Mouse (Mus musculus): ENCODE measurements around the gene Ablim2.

The Ablim2 gene

DNA sequence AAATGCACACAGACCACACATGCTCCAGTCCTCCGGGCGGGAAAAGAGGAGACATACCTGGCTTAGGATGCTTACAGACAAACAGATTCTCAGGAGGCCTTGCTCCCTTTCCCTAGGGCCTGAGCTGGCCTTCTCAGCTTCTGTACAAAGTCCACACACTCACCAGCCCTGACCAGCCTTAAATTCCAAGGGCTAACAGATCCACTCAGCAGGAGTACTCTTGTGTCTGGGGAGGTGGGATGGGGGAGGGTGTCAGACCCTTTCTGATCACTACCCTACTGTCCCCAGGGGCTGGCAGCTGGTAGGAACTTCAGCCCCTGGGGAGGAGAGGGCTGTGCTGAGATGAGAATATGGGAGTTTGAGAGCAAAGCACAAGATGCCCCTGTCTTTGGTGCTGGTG is 18.7 kb upstream of the Ablim2 start:
- no peak for DNase-seq (ENCODE audit: extremely low read depth, insufficient read length, low spot score)

DNA sequence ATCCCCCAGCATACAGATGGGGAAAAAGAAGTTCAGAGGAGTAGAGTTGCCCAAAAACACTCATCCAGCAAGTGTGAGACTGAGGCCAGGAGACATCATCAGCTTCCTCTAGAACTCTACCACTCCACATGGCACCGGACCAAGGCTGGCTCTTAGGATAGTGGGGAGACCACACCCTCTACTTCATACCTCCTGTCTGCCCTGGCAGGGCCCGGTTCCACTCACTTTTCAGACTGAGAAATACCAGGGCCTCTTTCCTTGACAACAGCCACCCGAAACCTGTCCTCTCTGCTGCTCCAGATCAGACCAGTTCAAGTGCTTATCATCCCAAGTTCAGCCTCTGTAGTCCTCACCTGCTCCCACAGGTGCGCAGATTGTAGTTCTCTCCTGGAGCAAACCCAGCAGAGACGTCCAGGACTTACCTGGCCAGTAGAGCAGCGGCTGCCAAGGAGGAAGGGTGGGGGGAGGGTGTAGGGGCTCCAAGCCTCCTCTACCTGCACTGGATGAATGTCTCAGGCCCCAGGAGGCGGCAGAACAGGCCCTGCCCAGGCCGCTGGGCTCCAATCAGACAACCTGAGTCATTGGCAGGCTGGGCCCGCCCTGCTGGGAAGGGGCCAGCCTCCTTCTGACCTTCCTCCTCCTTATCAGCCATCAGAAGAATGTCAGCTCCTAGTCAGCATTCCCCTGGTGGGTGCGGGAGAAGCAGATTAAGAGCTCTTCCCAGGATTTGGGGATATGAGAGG is 18.0 kb upstream of the Ablim2 start, which contains the start of gene Sh3tc1:
Gene Sh3tc1, minus strand, starts transcription at position 452 of the 743 bp plus-strand sequence.
- DNase-seq (ENCODE audit: extremely low read depth, insufficient read length, low spot score): no peak

DNA sequence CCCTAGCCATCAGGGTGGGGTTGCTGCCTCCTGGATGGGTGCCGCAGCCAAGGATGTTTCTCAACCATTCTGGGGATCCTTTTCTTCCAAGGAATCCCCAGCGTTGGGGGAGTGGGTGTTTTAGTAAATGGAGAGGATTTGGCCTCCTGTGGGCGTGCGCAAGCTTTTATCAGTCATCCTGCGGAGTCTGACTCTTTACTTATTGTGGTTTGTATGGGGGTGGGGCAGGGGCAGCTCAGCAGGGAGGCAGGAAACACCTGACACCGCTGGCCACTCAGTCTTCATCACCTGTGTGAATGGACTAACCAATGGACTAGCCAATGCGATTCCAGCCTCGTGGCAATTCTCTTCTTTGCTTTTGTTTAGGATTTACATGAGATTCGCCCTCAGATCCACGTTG is 17.0 kb upstream of the Ablim2 start:
- DNase-seq (ENCODE audit: extremely low read depth, insufficient read length, low spot score): no peak

DNA sequence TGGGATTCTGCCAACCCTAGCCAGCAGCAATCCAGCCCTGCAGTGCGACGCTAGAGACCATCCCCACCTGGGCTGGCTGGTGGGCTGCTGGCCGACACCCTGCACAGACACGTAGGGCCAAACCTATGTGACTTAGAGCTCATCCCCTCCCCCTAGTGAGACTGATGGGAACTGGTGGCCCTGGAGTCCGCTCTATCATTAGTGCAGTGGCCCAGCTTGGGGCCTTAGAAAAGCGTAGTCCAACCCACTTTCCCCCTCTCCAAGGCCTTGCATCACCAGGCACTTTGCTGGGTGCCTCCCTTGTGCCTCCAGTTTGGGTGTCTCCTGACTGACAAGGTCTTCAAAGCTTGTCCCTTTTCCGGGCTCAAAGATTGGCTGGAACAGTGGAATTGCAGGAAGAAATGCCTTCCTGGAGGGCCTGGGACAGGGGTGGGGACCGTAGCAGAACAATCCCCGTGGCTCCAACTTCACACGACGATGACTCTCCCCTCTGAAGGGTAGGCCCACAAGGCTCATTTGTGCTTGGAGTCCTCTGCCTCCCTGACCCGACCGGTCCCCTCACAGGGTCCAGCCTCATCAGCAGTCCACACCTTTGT is 16.4 kb upstream of the Ablim2 start:
- no peak for DNase-seq (ENCODE audit: extremely low read depth, insufficient read length, low spot score)

- DNase-seq (ENCODE audit: extremely low read depth, insufficient read length, low spot score): no peak
These were observed 14.3 kb upstream of the Ablim2 start for GRCm38 (mm10) chr5:35743238-35743951.

GRCm38 (mm10) chr5:35743990-35744722 is 13.5 kb upstream of the Ablim2 start:
- DNase-seq (ENCODE audit: extremely low read depth, insufficient read length, low spot score): no peak

DNA sequence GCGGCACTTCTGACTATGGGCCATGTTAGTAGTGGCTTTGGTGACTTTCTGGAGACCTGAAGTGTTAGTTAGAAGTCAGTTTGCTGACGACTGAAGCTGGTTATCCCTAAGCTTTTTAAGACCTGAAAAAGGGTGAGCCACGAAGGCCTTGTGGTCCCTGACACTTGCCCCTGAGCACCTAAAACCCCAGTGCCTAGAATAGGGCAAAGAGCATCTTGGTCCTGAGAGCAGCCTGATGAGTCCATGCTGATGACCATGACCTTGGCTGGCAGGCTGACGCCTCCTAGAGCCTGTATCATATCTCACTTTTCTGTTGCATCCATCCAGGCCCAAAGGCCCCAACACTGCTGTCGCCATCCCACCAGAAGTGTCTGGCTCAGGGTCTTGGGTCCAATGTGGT is 12.3 kb upstream of the Ablim2 start:
- no peak for DNase-seq (ENCODE audit: extremely low read depth, insufficient read length, low spot score)

DNA sequence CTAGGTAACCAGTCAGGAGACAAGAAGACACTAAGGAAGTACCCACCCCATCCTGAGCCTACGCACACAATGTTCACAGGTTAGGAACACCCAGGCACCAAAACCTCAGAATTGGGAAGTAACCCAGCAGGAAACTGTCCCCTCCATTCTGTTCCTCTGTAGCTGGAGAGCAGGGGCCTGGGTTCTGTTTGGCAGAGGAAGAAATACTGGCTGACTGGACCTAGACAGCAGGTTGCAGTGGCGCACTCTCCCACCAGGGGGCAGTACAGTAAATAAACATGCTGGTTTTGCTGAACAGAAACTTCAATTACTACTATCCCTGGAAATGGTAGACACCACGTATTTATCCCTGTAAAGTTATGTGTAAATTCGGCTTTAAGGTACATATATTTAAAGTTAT is 10.8 kb upstream of the Ablim2 start:
- DNase-seq (ENCODE audit: extremely low read depth, insufficient read length, low spot score): no peak

- DNase-seq (ENCODE audit: extremely low read depth, insufficient read length, low spot score): no peak
These were observed 8.3 kb upstream of the Ablim2 start for GRCm38 (mm10) chr5:35749416-35749815.

DNA sequence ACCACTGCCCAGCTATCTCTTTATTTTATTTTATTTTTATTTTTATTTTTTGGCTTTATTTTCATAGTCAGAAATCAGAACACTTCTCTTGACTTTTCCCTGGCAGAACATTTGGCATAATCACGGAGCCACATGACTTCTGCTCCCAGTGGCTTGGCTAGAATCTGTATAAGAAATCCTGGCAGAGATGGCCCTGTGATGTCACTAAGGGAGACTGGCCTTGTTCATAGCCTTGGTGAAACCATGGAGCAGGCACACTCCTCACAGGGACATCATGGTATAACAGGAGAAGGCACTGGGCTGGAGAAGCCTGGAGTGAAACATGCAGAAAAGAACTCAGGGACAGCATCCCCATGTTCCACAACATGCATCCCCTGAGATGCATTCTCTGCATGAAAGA is 7.7 kb upstream of the Ablim2 start:
- DNase-seq (ENCODE audit: extremely low read depth, insufficient read length, low spot score): no peak

DNA sequence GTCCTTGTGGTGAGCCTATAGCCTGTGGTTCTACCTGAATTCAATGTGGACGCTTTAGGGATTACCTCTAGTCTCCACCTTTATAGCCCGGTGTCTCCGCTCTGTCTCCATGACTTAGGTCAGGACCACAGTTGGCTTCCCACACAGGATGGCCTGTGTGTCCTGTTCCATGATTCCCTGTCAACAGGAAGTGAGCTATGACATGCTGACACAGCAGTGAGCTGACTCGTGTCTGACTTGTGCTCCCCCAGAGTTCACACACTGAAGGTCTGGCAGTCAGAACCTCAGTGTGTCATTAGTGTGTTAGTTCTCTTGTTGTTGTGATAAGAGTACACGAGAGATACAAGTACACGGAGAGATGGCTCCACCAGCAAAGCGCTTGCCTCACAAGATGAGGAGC is 6.7 kb upstream of the Ablim2 start:
- no peak for DNase-seq (ENCODE audit: extremely low read depth, insufficient read length, low spot score)

DNA sequence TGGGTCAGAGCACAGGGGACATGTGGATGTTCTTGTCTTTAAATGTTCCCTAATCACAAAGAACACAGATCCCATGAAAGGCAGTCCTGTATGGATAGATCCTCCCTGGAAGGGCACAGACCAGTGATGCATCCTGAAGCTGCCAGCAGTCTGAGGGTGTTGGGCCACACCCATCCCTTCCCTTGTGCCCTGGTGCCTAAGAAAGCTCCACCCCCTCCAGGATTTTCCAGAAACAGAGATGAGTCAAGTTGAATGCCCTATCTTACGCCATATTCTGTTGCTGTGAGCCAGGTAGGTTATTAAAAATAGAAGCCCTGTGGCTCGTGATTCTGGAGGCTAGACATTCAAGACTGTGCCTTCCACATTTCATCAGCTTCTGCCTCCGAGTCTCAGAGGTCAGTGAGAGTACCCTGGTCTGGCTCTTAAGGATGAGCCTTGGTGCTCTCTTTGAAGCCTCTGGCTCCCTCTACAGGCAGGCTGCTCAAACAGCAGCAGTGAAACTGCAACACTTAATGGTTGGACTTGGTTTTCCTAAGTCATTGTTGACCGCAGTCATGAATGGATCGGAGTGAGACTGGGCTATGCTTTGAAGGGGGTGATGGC is 2.4 kb upstream of the Ablim2 start:
- DNase-seq (ENCODE audit: extremely low read depth, insufficient read length, low spot score): peak; percentile 41

GRCm38 (mm10) chr5:35756020-35756419 is 1.7 kb upstream of the Ablim2 start:
- DNase-seq (ENCODE audit: extremely low read depth, insufficient read length, low spot score): no peak

DNA sequence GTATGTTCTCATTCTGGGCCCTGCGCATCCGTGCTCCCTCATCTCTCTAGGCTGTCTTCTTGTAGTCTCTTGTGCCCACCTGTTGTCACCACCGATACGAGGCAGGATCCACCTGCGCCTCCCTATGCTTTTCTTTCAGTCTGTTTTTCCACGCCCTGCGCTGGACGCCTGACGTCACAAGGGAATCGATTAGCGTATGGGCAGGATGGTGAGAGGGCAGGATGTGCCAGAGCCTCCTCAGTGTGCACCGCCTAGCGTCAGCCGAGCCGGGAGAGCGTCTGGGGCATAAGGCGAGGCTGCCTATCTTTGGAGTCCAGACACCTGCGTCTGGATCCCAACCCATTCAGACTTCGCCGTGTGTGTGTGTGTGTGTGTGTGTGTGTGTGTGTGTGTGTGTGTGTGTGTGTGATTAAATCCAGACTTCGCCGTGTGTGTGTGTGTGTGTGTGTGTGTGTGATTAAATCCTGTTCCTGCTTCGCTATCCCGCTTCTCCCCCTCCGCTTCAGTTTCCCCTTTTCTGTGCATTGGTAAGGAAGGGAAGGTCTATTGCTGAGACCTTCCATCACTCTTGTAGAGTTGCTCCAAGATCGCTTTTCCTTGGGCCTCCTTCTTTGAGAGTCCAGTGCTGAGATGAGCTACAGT is 562 bp upstream of the Ablim2 start:
- DNase-seq (ENCODE audit: extremely low read depth, insufficient read length, low spot score): no peak

DNA sequence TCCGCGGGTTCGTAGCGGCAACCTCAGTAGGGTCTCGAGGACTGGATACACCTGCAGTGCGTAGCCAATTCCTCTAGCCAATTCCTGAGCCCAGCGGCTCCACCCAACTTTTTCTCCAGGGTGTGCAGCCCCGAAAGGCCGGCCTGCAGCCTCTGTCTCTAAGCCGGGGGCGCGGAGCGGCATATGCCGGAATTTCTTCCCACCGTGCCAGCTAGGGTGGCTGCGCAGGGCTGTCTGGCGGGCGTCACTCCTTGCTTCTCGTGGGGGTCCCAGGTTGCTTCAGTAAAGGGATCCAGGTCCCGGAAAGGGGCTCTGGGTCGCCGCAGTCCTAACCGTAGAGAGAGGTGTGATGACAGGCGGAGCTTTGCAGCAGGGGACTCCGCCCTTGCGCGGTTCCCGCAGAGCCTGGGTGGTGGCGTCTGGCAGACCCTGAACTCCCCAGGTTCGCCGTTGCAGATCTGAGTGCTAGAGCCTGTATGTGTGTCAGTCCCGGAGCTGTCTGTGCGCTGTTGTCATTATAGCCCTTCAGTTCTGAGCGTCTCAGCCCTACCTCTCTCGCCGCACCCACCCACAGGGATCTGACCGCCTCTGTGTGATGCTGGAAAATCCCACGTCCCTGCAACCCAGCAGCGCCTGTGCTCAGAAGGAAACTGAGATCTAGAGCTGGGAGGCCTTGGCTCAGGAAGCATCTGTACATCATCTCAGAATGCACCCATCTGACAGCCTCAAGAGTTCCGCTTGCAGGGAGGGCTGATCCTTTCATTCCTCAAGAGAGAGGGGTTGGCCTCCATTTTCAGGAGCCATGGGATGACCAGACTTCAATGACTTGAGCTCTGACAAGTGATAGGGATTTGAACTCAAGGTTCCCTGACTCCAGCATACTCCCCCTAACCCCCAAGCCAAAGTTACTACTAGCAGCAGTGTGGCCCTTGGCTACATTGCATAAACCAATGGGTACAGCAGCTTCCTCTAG is 687 bp downstream of the Ablim2 start:
- no peak for DNase-seq (ENCODE audit: extremely low read depth, insufficient read length, low spot score)

DNA sequence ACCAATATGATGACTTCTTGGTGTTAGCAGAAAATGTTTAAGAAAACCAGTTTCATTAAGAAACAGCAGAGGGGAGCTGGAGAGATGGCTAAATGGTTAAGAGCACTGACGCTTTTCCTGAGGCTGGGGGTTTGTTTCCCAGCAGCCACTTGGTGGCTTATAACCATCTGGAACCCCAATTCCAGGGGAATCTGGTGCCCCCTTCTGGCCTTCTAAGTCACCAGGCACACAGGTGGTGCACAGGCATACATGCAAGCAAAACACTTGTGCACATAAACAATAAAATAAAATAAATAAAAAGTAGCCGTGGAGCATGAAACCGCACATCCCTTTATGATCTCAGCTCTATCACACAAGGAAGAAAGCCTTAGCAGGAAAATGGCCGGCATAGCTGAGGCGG is 3.6 kb downstream of the Ablim2 start:
- DNase-seq (ENCODE audit: extremely low read depth, insufficient read length, low spot score): no peak

GRCm38 (mm10) chr5:35762388-35762787 is 4.7 kb downstream of the Ablim2 start:
- no peak for DNase-seq (ENCODE audit: extremely low read depth, insufficient read length, low spot score)

GRCm38 (mm10) chr5:35762850-35763249 is 5.2 kb downstream of the Ablim2 start:
- DNase-seq (ENCODE audit: extremely low read depth, insufficient read length, low spot score): no peak

DNA sequence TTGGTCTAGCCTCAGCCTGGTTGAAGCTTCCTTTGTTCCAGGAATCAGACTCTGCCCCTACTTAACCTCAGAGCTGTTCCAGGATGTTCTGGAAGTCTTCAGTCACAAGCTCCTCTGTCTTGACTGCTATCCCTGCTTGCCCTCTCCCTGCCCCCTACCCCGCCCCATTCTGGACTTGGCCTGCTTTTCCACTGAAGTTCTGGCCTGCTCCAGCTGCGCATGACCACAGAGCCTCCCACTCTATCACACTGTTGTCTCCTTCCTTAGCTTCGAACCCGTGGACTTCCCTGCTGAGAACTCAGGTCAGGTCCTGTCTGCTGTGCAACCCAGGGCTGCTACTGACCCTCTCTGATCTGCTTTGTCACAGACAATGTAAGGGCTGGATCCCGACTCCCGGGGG is 8.2 kb downstream of the Ablim2 start:
- DNase-seq (ENCODE audit: extremely low read depth, insufficient read length, low spot score): no peak
